Mouse (Mus musculus) heart, adult 18-20 months (tissue): ENCODE measurements around the gene Cnnm1. TPM values are rescaled to one million over a fixed set of nuclear protein-coding genes. Genes with fewer than 3 reads are reported as not detected.
"Not testable (repeated sequence)": the region's sequence is repeated elsewhere in the genome, so short reads cannot be mapped to it uniquely, and the experiment has no call there.

Source experiments
- DNase-seq, 2 experiments: peaks; one replicate each; pipeline ENCODE4 v3.0.0; 2021 to 2022; ENCODE audit warnings: mixed read lengths in 1 of 2
- total RNA-seq, 2 experiments: library from RNA; stranded (reverse); gene quantifications; 2 replicates each; pipeline ENCODE4 v1.2.3; 2021

Cnnm1 gene
- total RNA-seq, 2 experiments from 2014 or later, result 0.31 TPM; not detected in 1

DNA sequence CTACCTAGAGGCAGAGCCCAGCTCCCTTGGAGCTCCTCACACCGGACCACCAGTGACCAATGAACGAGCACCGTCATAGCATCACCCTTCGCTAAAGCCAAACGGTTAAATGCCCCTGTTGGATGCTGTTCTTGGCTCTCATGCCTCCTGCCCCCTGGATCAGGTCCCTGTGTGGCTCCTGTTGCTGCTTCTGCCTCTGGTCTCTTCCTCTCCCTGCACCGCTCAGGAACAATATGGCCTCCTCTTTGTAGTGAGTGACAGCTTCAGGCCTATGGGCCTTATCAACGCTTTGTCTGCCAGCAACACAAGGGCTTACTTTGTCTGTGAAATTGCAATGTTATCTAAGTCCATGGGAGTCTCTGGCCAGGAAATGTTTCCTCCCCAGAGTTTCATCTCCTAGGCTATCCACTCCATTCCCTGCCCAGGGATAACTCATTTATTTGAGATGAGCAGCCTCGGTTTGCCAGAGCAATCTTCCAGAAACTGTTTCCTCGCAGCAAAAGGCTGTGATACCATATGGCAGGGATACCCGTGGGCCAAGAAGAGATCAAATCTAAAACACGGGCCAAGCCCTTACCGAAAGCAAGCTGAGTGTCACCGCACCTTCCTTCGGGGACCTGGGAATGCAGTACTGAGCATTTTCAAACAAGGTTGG lies 25.5 kb downstream of the Cnnm1 start:
- no peak for DNase-seq

DNA sequence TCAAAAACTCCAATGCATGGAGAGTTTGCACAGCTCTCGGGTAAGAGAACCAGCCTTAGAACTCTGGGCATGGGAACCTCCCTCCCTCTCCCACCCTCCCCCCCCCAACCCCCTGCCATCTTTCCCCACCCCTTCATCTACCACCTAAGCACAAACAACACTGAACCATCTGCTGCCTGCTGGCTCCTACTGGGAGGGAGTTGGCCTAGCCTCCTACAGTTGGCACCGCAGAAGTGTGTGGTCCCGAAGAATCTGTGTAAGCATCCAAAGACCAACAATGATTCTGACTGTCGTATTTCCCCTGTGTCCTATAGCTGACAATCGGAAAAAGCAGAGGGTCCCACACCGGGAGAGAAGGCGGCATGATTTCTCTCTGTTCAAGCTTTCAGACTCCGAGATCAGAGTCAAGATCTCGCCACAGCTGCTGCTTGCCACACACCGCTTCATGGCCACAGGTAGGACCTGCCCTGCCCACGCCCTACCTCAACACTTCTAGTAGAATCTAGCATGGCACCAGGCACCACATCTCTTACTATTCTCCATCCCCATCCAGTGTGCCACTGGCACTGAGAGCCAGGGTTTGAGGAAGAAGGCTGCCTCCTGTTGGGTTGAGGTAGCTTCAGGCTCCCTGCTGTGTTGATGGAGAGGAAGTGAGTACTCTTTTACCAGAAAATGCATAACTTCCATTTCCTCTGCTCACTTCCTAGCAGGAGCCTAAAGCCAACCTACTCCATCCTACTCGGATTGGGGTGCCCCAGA lies 27.9 kb downstream of the Cnnm1 start:
- no peak for DNase-seq

DNA sequence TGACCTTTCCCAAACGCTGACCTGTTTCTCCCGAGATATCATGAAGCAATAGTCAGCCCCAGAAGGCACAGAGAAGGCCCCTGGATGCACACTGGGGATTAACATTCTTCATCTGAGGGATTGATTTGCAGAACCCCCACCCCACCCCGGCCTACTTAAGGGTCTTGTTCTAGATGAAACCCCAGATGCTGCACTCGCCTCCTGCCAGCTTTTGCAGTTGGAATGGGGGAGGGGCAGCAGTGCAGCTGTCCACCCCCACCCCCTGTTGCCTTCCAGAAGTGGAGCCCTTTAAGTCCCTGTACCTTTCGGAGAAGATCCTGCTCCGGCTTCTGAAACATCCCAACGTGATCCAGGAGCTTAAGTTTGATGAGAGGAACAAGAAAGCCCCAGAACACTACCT lies 29.1 kb downstream of the Cnnm1 start:
- no peak for DNase-seq

DNA sequence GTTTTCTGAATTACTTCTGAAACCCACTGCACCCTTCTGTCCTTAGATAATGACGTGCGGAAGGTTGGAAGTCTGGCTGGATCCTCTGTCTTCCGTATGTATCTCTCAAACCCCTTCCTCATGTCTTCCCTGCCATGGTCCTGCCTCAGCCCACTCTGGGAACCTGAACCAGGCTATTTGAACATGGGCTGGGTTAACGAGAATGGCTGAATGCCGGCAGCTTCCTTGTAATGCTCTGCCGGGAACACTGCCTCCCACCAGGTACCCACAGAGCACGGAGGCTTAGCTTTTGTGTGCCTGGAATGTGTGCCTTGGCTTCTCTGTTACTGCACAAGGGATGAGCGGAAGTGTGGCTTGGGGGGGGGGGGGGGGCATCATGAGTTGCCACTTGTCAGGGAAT lies 32.1 kb downstream of the Cnnm1 start:
- no peak for DNase-seq

DNA sequence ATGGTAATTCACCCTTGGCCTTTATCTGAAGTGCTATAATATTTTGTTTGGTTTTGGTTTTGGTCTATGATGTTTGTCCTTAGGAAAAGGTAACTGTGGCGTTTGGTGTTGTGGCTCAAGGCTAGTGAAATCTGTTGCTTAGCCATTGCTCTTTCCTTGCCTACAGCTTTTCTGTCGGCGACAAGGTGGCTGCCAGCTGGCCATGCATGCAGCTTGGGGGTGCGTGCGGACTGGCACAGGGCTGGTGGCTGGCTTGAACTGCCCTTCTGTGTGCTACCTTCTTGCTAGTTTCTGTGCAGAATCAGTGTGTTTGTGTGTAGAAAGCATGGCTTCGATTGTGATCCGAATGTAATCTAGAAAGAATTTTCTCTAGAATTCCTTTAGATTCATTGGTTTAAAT lies 32.5 kb downstream of the Cnnm1 start:
- DNase-seq, result no peak

DNA sequence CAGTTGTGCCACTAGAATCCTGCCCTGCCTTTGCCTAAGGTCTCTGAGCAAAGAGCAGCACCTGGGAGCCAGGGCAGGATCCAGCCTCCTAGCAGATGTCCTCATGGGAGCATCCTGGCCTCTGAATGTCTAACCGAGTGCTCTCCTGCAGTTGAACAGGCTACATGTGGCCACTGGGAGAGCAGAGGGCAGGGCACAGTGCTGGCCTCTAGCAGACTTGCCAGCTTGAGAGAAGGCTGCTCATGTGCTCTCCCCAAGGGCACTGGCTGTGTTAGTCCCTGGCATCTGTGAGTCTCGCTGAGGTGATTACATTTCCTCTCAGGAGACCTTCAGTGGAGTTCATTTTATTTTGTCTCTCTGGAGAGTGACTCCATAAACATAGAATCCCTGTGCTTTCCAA lies 35.4 kb downstream of the Cnnm1 start:
- DNase-seq, result peak; percentile 11 to 29

DNA sequence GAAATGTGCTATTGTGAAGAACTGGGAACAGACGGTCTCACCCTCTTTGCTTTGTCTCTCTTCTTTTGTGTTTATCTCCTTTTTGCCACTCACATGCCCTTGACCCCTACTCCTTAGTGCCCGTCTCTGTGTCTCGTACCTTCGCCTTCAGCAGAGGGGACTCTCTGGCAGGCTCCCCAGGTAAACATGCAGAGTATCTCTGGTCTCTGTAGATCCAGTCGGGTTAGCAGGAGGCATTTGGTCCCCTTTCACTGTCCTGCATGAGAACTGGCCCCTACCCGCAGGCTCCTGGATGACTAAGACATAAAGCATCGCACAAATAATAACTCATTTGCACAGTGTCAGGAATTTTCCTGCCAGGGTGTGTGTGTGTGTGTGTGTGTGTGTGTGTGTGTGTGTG lies 35.8 kb downstream of the Cnnm1 start:
- DNase-seq, result no peak

DNA sequence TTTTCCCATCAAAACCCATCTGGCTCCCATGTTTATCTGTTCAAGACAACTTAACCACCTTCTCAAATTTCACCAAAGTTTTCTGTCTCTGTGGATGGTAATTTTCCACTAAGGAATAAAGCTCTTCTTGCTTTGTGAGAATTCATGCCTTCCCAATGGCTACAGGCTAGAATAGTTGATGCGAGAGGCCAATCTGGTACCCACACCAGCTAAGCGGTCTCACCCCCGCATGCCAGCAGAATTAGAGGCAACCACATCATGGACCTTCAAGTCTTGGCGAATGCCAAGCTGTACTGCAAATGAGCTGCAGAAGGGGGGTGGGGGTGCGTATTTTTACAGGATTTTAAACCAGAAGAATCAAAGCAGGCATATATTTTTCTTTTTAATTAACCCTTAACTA lies 37.2 kb downstream of the Cnnm1 start:
- no peak for DNase-seq

DNA sequence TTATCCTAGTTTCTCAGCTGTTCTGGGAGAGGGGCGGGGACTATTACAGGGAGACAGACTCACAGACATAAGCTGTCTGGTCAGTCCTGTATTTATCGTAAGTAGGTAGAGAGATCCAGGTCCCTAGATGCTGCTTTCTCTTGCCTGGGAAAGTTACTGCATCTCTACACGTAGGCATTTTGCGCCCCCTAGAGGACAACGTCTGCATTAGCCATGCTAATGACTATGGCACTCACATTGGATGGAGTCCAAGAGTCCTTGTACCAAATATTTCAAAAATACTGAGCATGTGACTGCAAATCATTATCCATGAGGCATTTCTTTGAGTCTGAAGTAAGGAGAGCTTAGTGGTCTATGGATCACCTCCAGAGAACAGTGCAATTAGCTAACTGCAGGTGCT lies 38.7 kb downstream of the Cnnm1 start:
- DNase-seq, result peak; percentile 28 to 69

DNA sequence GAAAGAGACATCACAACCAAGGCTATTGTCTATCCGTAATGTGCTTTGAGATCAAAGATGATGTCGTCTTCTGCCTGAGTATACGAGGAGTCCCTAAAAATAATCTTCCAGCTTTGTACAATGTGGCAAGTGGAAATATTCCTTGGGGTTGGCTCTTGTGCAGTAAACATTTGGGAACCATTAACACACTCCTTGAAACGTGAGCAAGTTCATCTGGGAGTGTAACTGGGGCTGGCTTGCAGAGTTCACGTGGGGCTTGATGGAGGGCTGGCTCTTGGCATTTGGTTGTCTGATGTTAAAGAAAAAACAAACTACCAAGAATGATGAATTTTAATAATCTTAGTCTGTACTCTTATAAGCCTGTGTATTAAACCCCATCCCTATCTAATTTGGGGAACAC lies 39.2 kb downstream of the Cnnm1 start:
- no peak for DNase-seq

DNA sequence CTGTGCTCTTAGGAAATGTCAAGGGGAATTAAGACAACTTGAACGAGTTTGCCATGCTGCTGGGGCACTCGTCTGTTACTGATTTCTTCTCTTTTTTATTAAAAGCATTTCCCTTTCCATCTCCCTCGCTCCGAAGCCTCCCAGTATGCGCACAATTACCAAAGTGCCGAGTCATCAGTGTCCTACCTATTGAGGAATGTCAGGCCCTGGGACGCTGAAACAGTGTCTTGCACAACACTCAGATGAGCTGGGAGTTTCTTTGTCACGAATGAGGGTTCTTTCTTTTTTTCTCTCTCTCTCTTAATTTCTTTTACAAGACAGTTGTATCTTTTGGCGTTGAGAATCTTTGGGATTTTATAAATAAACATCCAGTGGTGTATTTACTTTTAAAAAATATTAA lies 40.3 kb downstream of the Cnnm1 start:
- no peak for DNase-seq

DNA sequence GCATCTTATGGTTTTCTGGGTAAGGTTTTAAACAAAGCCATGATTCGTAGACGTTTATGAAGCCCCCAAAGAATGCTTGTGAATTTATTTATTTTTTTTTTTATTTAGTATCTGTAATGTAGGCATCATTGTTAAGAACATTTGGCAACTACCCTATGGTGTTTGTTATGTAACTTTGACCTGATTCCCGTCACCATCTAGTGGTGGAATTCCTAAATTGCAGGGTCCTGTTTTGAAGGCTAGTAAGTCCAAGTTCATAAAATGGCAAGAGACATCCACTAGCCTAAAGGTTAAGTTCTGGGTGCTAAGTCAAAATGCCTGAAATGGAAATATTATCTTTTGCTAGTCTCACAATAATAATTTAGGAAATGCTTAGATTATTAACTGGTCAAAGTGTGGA lies 47.2 kb downstream of the Cnnm1 start:
- DNase-seq, result peak; percentile 43 to 52

DNA sequence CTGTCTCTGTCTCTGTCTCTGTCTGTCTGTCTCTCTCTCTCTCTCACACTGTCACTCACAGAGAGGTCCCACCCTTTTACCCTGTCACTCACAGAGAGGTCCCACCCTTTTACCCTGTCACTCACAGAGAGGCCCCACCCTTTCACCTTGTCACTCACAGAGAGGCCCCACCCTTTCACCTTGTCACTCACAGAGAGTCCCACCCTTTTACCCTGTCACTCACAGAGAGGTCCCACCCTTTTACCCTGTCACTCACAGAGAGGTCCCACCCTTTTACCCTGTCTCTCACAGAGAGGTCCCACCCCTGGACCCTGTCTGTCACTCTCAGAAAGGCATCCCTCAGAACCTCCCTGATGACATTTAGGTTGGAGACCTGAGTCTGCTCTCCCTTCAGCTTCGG lies 53.1 kb downstream of the Cnnm1 start:
- DNase-seq, result not testable (repeated sequence)

DNA sequence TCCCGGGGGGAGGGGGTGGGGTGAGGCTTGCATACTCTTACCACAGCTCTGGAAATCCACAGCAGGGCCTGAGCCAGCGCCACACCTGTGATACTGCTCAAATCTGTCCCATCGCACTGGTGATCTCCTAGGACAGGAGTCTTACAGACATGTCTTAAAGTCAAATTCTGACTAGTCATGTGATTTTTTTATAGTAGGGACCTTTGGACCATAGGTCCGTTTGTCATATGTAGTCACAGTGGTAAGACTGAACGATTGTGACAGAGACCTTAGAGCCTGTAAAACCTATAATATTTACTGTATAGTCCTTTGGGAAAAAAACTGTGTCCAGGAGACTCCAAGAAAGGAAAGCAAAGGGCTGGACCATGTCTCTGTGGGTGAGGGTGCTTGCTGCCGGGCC lies 53.6 kb downstream of the Cnnm1 start:
- no peak for DNase-seq

DNA sequence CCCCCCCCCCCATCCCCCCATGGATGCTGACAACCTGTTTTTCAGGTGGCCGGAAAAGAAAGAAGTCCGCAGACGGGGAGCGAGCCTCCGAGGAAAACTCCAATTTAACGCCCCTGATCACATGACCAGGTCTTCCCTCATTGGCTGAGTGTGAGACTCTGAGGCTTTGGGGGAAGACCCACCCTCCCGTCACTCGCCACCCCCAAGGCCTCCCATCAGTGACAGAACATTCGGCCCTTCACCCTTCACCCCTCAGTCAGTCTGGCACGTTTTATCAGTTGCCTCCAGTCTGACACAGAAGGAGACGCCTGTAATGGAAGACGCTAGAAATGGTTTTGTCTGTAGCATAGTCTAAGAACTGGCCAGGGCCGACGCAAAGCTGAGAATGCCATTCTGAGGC lies 54.7 kb downstream of the Cnnm1 start:
- DNase-seq, result no peak

DNA sequence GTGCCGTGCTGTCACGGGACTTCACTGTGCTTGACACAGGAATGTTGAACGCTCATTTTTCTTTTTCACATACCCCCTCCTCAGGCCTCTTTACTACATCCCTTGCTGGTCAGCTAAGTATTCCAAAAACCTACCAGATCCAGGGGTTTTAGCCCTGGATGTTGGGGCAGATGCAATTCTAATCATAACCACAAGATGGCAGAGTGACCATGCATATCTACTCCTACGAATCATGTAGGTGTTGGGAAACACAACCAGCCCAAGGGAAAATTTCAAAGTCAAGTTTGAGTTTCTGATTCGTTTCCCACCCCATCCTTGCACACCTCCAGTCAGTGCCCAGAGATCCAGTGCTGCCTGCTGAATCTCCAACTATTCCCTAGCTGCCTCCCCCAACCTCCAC lies 55.6 kb downstream of the Cnnm1 start:
- DNase-seq, result peak; percentile 65 to 80

DNA sequence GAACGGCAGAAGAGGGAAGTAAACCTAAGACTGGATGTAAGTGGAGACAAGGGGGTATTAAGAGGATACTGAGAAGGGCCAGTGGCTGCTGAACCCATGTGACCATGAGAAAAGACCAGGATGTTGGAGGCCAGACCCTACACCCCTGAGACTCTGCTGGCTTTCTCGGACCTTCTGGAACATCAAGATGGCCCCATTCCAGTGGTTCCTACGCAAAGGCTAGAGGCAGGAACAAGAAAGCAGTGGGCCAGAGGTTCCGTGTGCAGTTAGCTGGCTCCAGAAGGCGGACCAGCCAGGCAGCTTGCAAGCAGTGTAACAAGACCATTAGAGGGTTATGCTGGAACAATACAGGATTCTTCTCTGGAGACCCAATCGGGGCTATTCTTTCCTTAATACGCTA lies 57.2 kb downstream of the Cnnm1 start:
- DNase-seq, result no peak

DNA sequence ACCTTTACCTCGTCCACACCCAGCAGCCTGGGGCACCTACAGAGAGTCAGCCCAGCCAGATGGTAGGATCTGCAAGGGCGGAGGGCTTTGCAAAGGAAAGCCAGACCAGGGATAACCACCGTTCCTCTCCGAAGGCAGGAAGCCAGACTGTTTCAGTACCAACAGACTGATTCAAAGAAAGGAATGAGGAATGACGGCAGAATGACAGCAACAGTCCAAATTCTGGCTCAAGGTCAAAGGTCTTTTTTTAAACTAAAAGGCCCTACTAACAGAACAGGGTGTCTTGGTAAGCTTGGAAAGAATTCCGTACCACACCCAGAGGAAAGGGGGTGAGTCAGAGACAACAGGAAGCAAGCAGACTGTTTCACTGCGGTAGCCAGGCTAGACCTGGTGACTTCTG lies 58.6 kb downstream of the Cnnm1 start:
- peak; percentile 68 to 78 for DNase-seq

DNA sequence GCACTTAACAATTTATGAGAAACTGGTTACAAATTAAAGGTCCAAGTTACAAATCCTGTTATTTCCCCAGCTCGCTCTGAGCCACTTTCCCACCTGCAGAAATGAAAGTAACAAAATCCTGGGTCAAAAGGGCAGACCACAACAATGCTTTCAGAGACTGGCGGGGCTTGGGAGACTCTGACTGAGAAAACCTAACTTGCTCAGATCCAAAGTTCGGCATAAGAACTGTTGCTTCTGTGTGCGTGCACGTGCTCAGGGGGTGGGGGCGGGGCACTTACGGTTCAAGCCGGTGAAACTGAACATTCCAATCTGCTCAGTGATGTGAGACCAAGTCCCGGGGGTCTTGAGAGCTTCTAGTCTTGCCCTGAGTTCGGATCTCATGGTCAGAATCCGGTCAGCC lies 62.4 kb downstream of the Cnnm1 start:
- no peak for DNase-seq

DNA sequence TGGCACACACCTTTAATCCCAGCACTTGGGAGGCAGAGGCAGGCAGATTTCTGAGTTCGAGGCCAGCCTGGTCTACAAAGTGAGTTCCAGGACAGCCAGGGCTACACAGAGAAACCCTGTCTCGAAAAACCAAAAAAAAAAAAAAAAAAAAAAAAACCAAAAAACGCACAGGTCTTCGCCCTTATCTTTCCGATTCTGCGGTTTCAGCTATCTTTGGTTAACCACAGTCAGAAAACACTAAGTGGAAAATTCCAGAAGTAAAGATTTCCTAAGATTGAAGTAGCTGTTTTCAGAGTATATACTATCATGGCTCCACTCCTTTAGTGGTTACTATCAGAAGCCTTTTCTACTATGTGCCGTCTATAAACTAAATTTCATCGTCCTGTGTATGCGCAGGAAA lies 63.4 kb downstream of the Cnnm1 start:
- DNase-seq, result not testable (repeated sequence)

DNA sequence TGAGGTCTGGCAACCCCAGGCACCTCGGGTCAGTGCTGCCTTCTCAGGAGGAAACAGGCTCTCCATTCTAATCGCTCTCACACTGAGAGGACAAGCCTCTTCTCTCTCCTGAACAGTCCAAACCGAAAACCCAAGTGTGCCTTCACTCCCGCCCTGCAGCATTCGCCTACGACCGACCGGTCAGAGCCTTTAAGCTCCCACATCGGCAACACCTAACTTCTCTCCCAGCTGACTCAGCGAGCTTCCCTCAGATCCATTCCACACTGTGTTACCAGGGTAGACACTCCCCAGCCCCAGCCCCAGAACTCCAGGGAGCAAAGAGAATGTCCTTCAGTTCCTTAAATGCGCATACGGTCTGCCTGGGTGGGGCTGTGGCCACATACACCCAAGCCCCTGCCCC lies 65.2 kb downstream of the Cnnm1 start:
- DNase-seq, result no peak

DNA sequence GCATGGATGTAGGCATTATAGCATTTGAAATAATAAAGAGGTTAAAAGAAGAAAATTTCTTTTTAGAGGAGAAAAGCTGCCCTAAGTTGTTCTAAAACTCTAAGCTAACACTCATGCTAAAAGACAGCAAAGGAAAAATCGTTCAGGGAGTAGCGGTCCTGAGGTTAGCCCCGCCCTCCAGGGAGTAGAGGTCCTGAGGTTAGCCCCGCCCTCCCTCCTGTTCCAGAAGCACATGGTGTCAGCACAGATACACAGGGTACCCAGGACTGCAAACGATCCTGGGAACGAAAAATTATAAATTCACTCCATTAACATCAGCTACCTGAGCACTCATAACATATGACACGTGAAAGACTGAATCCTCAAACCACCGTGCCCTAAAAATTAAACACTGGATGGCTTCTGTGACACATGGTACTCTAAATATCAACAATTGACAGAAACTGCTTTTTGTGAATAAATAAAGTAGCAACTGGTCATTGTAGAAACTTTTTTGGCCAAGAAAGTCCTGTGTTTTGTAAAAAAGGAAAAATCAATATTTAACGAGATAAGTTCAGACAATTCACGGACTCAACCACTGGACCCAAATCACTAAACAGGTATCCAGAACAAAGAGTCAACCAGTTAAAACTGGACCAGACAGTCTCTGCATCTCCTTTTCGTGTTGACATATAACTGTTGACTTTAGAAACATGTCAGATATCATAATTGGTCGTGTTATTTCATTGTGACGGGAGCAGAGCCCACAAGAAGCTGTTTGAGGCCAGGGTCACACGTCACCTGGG lies 70.4 kb downstream of the Cnnm1 start:
- DNase-seq, result no peak
